Mouse (Mus musculus) hindbrain, embryonic 15.5 days (tissue): ENCODE data around the gene Fam189b. TPM values are rescaled to one million over a fixed set of nuclear protein-coding genes. Genes with fewer than 3 reads are reported as not detected.

Experiments
- ATAC-seq: fragments of 200-750 bp; cut with Nextera tagmentation; 2 replicates; pipeline ENCODE4 v1.8.0; 2017; ENCODE audit warnings: low read depth, moderate number of reproducible peaks, moderate TSS enrichment; ENCODE audit not compliant: low FRiP score
- H3K27ac ChIP-seq: fragments of 300-500 bp; sonication (generic); replicated peaks from 2 replicates; pipeline ENCODE4 v1.5.1; 2015; ENCODE audit warnings: mild to moderate bottlenecking, inconsistent platforms
- H3K27me3 ChIP-seq: fragments of 300-500 bp; sonication (generic); 2 replicates; pipeline ENCODE4 v1.6.1; 2015; ENCODE audit warnings: control low read depth, inconsistent platforms
- H3K36me3 ChIP-seq: fragments of 300-500 bp; sonication (generic); 2 replicates; pipeline ENCODE4 v1.6.1; 2015; ENCODE audit warnings: control low read depth, inconsistent platforms
- H3K4me1 ChIP-seq: fragments of 300-500 bp; sonication (generic); replicated peaks from 2 replicates; pipeline ENCODE4 v1.6.1; 2015; ENCODE audit warnings: control low read depth, inconsistent platforms
- H3K4me2 ChIP-seq: fragments of 300-500 bp; sonication (generic); 2 replicates; pipeline ENCODE4 v1.6.1; 2015; ENCODE audit warnings: moderate library complexity, mild to moderate bottlenecking, inconsistent platforms
- H3K4me3 ChIP-seq: fragments of 300-500 bp; sonication (generic); 2 replicates; pipeline ENCODE4 v1.5.1; 2015; ENCODE audit warnings: mild to moderate bottlenecking, inconsistent platforms
- H3K9ac ChIP-seq: fragments of 300-500 bp; sonication (generic); 2 replicates; pipeline ENCODE4 v1.6.1; 2015; ENCODE audit warnings: inconsistent platforms
- H3K9me3 ChIP-seq: fragments of 300-500 bp; sonication (generic); 2 replicates; pipeline ENCODE4 v1.6.1; 2016; ENCODE audit warnings: control low read depth, inconsistent platforms
- WGBS: fragments of 180-500 bp; shearing (Covaris S2); methylation state at CpG from one replicate; pipeline ENCODE4 v1.1.7; 2015; 5-methylcytosine and 5-hydroxymethylcytosine counted together
- microRNA counts: library from miRNA; unstranded; fragments of <30 nt; microRNA quantifications from one replicate; lab custom pipeline; 2016
- microRNA-seq: library from miRNA; unstranded; fragments of <30 nt; microRNA quantifications from one replicate; pipeline ENCODE4, GENCODE M21; 2016
- polyA plus RNA-seq: library from polyadenylated mRNA; unstranded; fragments of >200 nt; fragmentation: Nextera tagmentation; extraction: Ambion mirVana; gene quantifications from 2 replicates; pipeline ENCODE4 v1.2.1, GENCODE M21; 2015

Gene Fam189b
- polyA plus RNA-seq, 1 experiment from 2014 or later: 39.2 TPM

GRCm38 (mm10) chr3:89237682-89238081, 54.7 kb downstream of the Fam189b start:
- WGBS: 92% methylated on average over 21 of the region's 21 CpGs
- Histone ChIP-seq H3K27me3 (no peaks in the 10 kb centered on the region), H3K4me1 (peaks cover 7% of the 10 kb centered on the region), H3K36me3 (peaks cover 88% of the 10 kb centered on the region), H3K27ac (no peak overlapping the region), H3K9ac (no peak overlapping the region), H3K4me2 (no peak overlapping the region), H3K4me3 (no peak overlapping the region), H3K9me3 (no peaks in the 10 kb centered on the region)
- ATAC-seq: no peak

DNA sequence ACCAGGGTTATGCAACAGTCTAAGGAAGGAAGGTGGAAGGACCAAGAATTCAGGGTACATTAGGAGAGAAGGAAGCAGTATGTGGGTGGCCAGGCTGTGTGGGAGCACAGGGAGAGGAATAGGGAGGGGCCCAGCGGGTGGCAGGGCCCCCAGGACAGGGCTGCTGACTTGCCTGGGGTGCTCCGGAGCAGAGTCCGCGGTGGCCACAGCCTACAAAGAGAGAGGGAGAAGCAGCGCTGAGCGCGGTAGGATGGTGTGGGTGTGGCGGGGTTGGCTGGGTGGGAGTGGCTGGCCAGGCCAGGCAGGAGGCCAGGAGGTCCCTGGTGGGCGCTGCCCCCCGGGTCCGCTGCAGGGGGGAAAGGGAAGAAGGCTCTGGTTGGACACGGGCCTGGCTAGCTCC, 55.6 kb downstream of the Fam189b start:
- no peak overlapping the region for H3K27ac ChIP-seq
- ATAC-seq: no peak
- WGBS: 78% methylated on average over 7 of the region's 12 CpGs

More for the DNA sequence above, 55.6 kb downstream of the Fam189b start:
- no peak overlapping the region for H3K4me2 ChIP-seq
- no peak overlapping the region for H3K4me3 ChIP-seq
- H3K27me3 ChIP-seq: no peaks in the 10 kb centered on the region
- H3K36me3 ChIP-seq: peaks cover 87% of the 10 kb centered on the region
- no peaks in the 10 kb centered on the region for H3K9me3 ChIP-seq
- peaks cover 15% of the 10 kb centered on the region for H3K4me1 ChIP-seq
- no peak overlapping the region for H3K9ac ChIP-seq

MicroRNAs encoded within 50 kb of the gene (microRNA counts, 519-probe panel; counts per million panel counts)
- microRNA mmu-miR-92b (lab: Ali Mortazavi, UCI): 2,719 counts per million, percentile 51 among the panel's probes with 10 or more counts

Small RNA genes within 50 kb of the gene (microRNA-seq; reads per million reads assigned to microRNA genes)
- 3,555 reads per million, percentile 89 among the genes with 10 or more reads in this experiment for gene Mir92b

Other genes with a start within 250 kb of the Fam189b start
- gene Ash1l, start 232.5 kb upstream of the Fam189b start, polyA plus RNA-seq: 17.5 and 19.5 TPM in 2 replicates
- 121 and 129 TPM in 2 replicates for gene Dap3, start 232.0 kb upstream of the Fam189b start, polyA plus RNA-seq
- 111 and 120 TPM in 2 replicates for gene Rusc1, start 89.8 kb upstream of the Fam189b start, polyA plus RNA-seq
- gene Gm43738, start 82.0 kb upstream of the Fam189b start, polyA plus RNA-seq: not detected in 2 replicates
- 465 and 483 TPM in 2 replicates for gene Fdps, start 81.2 kb upstream of the Fam189b start, polyA plus RNA-seq
- 0.09 TPM in 2 replicates for gene Pklr, start 47.0 kb upstream of the Fam189b start, polyA plus RNA-seq
- 51.9 and 59.2 TPM in 2 replicates for gene Hcn3, start 22.9 kb upstream of the Fam189b start, polyA plus RNA-seq
- gene Clk2, start 18.3 kb upstream of the Fam189b start, polyA plus RNA-seq: 20.0 and 22.6 TPM in 2 replicates
- gene Scamp3, start 5.7 kb upstream of the Fam189b start, polyA plus RNA-seq: 148 and 158 TPM in 2 replicates
- 46.6 and 48.0 TPM in 2 replicates for gene Gba, start 19.8 kb downstream of the Fam189b start, polyA plus RNA-seq
- gene Thbs3, start 32.0 kb downstream of the Fam189b start, polyA plus RNA-seq: 51.5 and 51.6 TPM in 2 replicates
- gene Mtx1, start 43.9 kb downstream of the Fam189b start, polyA plus RNA-seq: 149 and 152 TPM in 2 replicates
- 1.2 and 1.6 TPM in 2 replicates for gene Muc1, start 45.9 kb downstream of the Fam189b start, polyA plus RNA-seq
- gene Krtcap2, start 62.8 kb downstream of the Fam189b start, polyA plus RNA-seq: 196 and 211 TPM in 2 replicates
- gene Trim46, start 63.2 kb downstream of the Fam189b start, polyA plus RNA-seq: 71.3 and 81.6 TPM in 2 replicates
- gene Dpm3, start 76.2 kb downstream of the Fam189b start, polyA plus RNA-seq: 80.0 and 88.4 TPM in 2 replicates
- 36.2 and 38.5 TPM in 2 replicates for gene Slc50a1, start 87.4 kb downstream of the Fam189b start, polyA plus RNA-seq
- 8.9 and 9.1 TPM in 2 replicates for gene Efna1, start 98.0 kb downstream of the Fam189b start, polyA plus RNA-seq
- 62.4 and 72.3 TPM in 2 replicates for gene Efna3, start 139.8 kb downstream of the Fam189b start, polyA plus RNA-seq
- 6.0 and 7.4 TPM in 2 replicates for gene Efna4, start 154.9 kb downstream of the Fam189b start, polyA plus RNA-seq
- gene Adam15, start 166.9 kb downstream of the Fam189b start, polyA plus RNA-seq: 71.0 and 77.1 TPM in 2 replicates
- 0.09 and 0.34 TPM in 2 replicates for gene Dcst2, start 178.8 kb downstream of the Fam189b start, polyA plus RNA-seq
- 0.89 and 1.1 TPM in 2 replicates for gene Dcst1, start 182.1 kb downstream of the Fam189b start, polyA plus RNA-seq
- 0.82 and 0.83 TPM in 2 replicates for gene Zbtb7b, start 211.6 kb downstream of the Fam189b start, polyA plus RNA-seq
- gene Lenep, start 219.7 kb downstream of the Fam189b start, polyA plus RNA-seq: 0.89 TPM in 1 of 2 replicates, not detected in the other
- 33.3 and 34.9 TPM in 2 replicates for gene Flad1, start 228.7 kb downstream of the Fam189b start, polyA plus RNA-seq
- gene Cks1b, start 235.2 kb downstream of the Fam189b start, polyA plus RNA-seq: 95.9 and 110 TPM in 2 replicates
- gene Shc1, start 235.3 kb downstream of the Fam189b start, polyA plus RNA-seq: 20.0 and 21.8 TPM in 2 replicates
- 43.1 and 45.8 TPM in 2 replicates for gene Pygo2, start 247.1 kb downstream of the Fam189b start, polyA plus RNA-seq